In genomic region chr11:73199230-73199712, GRCm38 (mm10) we compare ENCODE assay signal across 7 mouse cellular contexts. TPM values are rescaled to one million over a fixed set of nuclear protein-coding genes. Genes with fewer than 3 reads are reported as not detected.
DNase-seq lines count a peak whose midpoint lies in the region; ATAC-seq lines count a peak whose summit lies in the region.

TSS of gene Shpk (plus strand) at chr11:73199460.

- peak within 1 kb of the TSS; percentile 98 for H3K4me2 ChIP-seq in intestine, embryonic 15.5 days (replicated peaks)

- no peaks in the 10 kb centered on the region for H3K27me3 ChIP-seq in intestine, embryonic 15.5 days (replicated peaks)
- peaks cover 8% of the 10 kb centered on the region; the same call in 1 of the 2 replicates for H3K27me3 ChIP-seq in midbrain, embryonic 10.5 days (ENCODE audit: low read depth, poor library complexity, severe bottlenecking)

- peak; percentile 85 to 86 for DNase-seq in adrenal gland, adult 18-20 months (ENCODE audit: low spot score in 2 of 2)
- DNase-seq in embryo, embryonic 11 days = peak; percentile 95
- peak; percentile 91 to 93 for DNase-seq in gastrocnemius, postnatal 36 days
- peak; percentile 97 to 98 for DNase-seq in left cerebral cortex, postnatal 25 days (ENCODE audit: low spot score in 2 of 2)
- peak; percentile 93 for DNase-seq in midbrain, embryonic 10.5 days (ENCODE audit: low spot score)
- DNase-seq in right cerebral cortex, postnatal 4 days = peak; percentile 90

- no peaks in the 10 kb centered on the region for H3K9me3 ChIP-seq in intestine, embryonic 15.5 days
- H3K9me3 ChIP-seq in midbrain, embryonic 10.5 days (replicated peaks) = no peaks in the 10 kb centered on the region

- H3K36me3 ChIP-seq in intestine, embryonic 15.5 days = no peaks in the 10 kb centered on the region
- H3K36me3 ChIP-seq in midbrain, embryonic 10.5 days = peaks cover 10% of the 10 kb centered on the region; the same call in 1 of the 2 replicates

- H3K4me1 ChIP-seq in intestine, embryonic 15.5 days (replicated peaks) = peaks cover 11% of the 10 kb centered on the region; the same call in 1 of the 2 replicates
- H3K4me1 ChIP-seq in midbrain, embryonic 10.5 days = peaks cover 17% of the 10 kb centered on the region

- ATAC-seq in intestine, embryonic 15.5 days = peak; percentile 99

- peak within 1 kb of the TSS; percentile 44; the same call in 1 of the 2 replicates for H3K27ac ChIP-seq in intestine, embryonic 15.5 days
- peak within 1 kb of the TSS; percentile 83 for H3K27ac ChIP-seq in midbrain, embryonic 10.5 days (replicated peaks)

- intact Hi-C loops in gastrocnemius, postnatal 36 days (cut with DNase I) = no loop called here
- intact Hi-C loops in left cerebral cortex, postnatal 25 days (cut with DNase I) = loop anchor here (2.0 kb wide), 2 partner anchors 22 to 82 kb away; partner anchors contain the start of genes Emc6 and Tax1bp3

- 0% methylated on average over 32 of the region's 32 CpGs for WGBS in intestine, embryonic 15.5 days
- under 1% methylated on average over 32 of the region's 32 CpGs for WGBS in midbrain, embryonic 10.5 days

- H3K4me3 ChIP-seq in intestine, embryonic 15.5 days (replicated peaks) = peak within 1 kb of the TSS; percentile 79
- H3K4me3 ChIP-seq in midbrain, embryonic 10.5 days = peak within 1 kb of the TSS; percentile 78

- H3K9ac ChIP-seq in intestine, embryonic 15.5 days = peak within 1 kb of the TSS; percentile 81

RNA-seq across cellular contexts. Expression of gene Shpk, which starts in this region (rescaled TPM):
- total RNA-seq in adrenal gland, adult 18-20 months (2021) = 10 to 100 TPM in 1 of 2 experiments, 1 to 10 TPM in 1; 7.1 to 11.7 TPM
- total RNA-seq in gastrocnemius, postnatal 36 days (2021) = under 1 TPM; 0.47 to 0.69 TPM
- 6.2 and 8.1 TPM in 2 replicates for polyA plus RNA-seq in intestine, embryonic 15.5 days (2015; fragmentation: Nextera tagmentation; extraction: Ambion mirVana)
- total RNA-seq in left cerebral cortex, postnatal 25 days (2021) = 1 to 10 TPM; 2.0 to 2.7 TPM
- 0.97 and 1.0 TPM in 2 replicates for polyA plus RNA-seq in midbrain, embryonic 10.5 days (2016; fragmentation: Nextera tagmentation; extraction: Ambion mirVana)

Comparison
In these comparisons a context has a peak if more than half of its experiments do, and no peak if none do; other contexts are left out.
1. Peak in every context shown above with its lines: DNase-seq, ATAC-seq, H3K4me3 ChIP-seq and H3K27ac ChIP-seq.
2. Peak in DNase-seq in gastrocnemius, postnatal 36 days; RNA of the gene not detected or under 1 TPM.